Mouse (Mus musculus): ENCODE data around the gene Rilpl1.

GRCm38 (mm10) chr5:124485654-124486053 lies 45.5 kb downstream of the Rilpl1 start:
- TF ChIP-seq CTCF (IDR thresholded peaks at IDR 0.05; ENCODE audit: borderline replicate concordance, insufficient read depth, low read length), result no peak
- TF ChIP-seq POLR2A (IDR thresholded peaks at IDR 0.05; ENCODE audit: low read depth, low read length), result no peak

Data from embryonic fibroblast, embryonic 13.5 days (primary cell).